Mouse (Mus musculus) left cerebral cortex, adult 2 months (tissue): ENCODE measurements around the gene Tbxas1. TPM values are rescaled to one million over a fixed set of nuclear protein-coding genes. Genes with fewer than 3 reads are reported as not detected.

Experiments used
- DNase-seq, 2 experiments: peaks; one replicate each; pipeline ENCODE4 v3.0.0; 2021 to 2022; ENCODE audit warnings: low spot score in 2 of 2, mixed read lengths in 1 of 2; ENCODE audit errors: extremely low spot score in 1 of 2
- H3K27ac ChIP-seq: fragments of 200-600 bp; 2 replicates; pipeline ENCODE4 v1.8.1; 2022
- H3K4me3 ChIP-seq: fragments of 200-600 bp; 2 replicates; pipeline ENCODE4 v1.8.1; 2022
- CTCF ChIP-seq: fragments of 200-600 bp; IDR thresholded peaks from 2 replicates; pipeline ENCODE4 v1.8.1; 2022; ENCODE audit warnings: antibody characterized with exemption, mild to moderate bottlenecking, moderate library complexity
- intact Hi-C: fragments of 180-260 bp; cut with DNase I; formaldehyde crosslinking; loops from one replicate; pipeline ENCODE4 v1.15.1; 2025
- total RNA-seq, 2 experiments: library from RNA; stranded (reverse); gene quantifications; 2 replicates each; pipeline ENCODE4 v1.2.3; 2021

Gene Tbxas1
- total RNA-seq, 2 experiments from 2014 or later = 2.2 to 2.6 TPM

DNA sequence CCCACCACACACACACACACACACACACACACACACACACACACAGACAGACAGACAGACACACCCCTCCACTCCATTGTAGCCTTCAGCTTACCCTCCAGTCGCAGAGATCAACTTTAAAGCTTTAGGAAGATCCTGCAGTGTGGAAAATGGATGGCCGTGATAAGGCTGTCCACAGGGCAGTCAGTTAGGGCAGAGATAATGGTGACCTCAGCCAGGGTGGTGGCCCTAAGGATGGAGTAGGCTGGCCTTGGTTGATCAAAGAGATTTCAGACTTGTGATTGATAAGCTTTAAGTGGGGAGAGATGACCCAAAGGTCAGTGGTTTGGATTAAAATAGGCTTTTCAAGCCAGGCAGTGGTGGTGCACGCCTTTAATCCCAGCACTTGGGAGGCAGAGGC, 120.6 kb downstream of the Tbxas1 start:
- no peak for TF ChIP-seq CTCF
- intact Hi-C loops = no loop called here
- Histone ChIP-seq H3K4me3 (no peak overlapping the region), H3K27ac (no peak overlapping the region)
- DNase-seq = no peak

DNA sequence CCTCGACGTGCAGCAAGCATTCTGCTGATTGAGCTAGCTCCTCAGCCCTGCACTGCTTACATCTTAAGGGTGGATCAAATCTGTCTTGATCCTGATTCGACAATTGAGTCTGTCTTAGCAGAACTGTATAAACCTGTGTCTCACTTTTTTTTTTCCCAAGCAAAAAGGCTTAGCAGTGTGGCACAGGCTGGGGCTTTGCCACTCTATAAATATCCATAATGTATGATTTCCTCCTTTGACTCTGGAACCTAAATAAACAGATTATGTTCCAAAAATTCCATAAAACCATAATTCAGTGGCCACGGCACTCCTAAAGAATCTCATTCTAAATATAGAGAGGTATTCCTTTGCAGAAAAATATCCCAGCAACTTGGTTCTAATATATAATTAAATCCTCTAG, 122.6 kb downstream of the Tbxas1 start:
- Histone ChIP-seq H3K27ac (no peak overlapping the region), H3K4me3 (no peak overlapping the region)
- intact Hi-C loops = no loop called here
- no peak for DNase-seq
- no peak for TF ChIP-seq CTCF

DNA sequence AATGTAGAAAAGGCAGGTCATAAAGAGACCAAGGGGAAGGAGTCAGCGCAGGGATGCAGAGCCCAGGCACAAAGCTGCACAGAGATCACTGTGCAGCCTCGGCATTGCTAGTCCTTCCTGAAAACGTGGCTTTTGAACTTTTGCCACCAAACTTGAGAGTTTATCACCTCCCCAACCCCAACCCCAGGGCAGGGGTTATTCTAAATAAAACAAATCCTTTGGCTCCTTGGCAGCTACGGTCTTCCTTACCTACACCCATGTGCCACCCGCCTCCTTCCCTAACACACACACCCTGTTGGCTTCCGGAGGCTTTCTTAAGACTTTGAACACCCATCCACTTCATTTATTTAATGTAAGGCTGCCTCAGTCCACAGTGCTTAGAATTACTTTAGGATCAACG, 127.9 kb downstream of the Tbxas1 start:
- no peak overlapping the region for H3K27ac ChIP-seq
- no peak for DNase-seq
- no peak for TF ChIP-seq CTCF
- intact Hi-C loops = no loop called here
- H3K4me3 ChIP-seq = no peak overlapping the region

DNA sequence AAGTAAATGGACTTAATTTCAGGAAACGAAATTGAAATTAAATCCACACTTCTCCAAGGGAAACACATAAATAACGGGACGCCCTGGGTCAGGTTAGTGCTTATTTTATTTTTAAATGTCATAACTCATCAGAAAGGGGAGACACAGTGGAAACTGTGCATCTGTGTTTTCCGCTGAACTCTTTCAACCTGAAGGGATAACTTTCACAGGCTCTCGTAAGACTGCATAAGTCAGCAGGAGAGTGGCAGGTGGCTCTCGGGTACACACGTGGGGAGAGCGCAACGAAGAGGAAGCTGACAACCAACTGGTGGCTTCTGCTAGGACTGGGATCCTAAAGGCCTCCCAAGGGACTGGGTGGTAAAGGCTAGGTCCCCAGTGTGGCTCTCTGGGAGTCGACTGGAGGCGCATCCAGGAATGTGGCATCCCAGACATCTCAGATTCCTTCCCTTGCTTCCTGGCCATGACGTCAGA, 128.8 kb downstream of the Tbxas1 start:
- intact Hi-C loops = no loop called here
- DNase-seq = no peak
- H3K27ac ChIP-seq = no peak overlapping the region
- no peak for TF ChIP-seq CTCF
- H3K4me3 ChIP-seq = no peak overlapping the region

DNA sequence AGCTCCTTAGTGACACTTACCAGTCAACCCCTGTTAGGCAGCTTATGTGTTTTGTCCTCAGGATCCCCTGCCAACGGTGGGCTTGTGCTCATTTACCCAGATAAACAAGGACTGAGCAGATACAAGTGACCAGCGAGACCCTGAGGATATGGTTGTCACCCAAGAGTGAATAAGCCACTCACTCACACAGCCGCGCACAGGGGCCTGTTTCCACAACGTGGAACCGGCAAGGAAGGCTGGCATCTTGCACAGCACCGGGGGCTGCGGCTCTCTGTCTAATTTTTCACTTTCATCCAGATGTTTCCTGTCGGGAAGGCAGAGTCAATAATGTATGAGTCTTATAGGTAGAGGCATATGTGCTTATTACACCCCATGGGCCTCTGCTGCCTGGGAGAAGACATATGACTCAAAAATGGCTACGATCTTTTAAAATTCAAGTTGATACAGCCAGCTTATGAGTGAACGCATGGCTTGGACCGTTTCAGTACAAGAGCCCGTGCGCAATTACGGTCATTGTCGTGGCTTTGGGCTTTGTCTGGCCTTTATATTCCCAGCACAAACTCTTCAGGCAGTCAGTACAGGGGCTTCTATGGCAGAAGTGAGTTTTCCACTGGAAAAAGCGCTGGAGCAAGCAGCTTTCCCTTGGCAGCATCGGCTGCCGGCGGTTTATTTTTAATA, 130.2 kb downstream of the Tbxas1 start:
- no peak overlapping the region for H3K27ac ChIP-seq
- no peak for DNase-seq
- intact Hi-C loops = no loop called here

DNA sequence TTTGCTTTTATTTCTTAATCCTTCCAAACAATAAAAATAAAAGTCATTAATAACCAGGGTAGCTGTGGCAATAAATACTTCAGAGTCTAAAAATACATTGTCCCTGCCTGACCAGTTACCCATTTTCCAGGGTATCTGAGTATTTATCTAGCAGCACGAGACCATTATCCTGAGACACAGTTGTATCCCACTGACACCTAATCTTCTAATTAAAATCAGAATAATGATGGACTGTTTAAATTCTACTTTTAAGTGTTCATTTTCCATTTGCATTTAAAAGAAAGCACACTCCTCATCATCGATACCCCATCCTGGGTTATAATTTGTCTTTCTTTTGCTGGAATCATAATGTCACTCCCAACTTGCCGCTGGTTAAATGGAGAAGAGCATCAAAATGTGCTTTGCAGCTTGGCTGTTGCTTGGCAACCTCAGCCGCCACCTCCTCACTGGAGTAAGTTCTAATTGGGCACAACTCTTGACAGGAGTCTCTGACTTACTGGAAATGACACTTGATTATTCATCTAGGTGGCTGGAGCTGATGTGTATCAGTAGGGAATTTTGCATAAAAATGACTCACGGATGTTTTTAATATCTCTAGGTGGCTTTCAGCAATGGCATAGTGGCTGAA, 130.9 kb downstream of the Tbxas1 start:
- intact Hi-C loops = no loop called here
- Histone ChIP-seq H3K27ac (no peak overlapping the region), H3K4me3 (no peak overlapping the region)
- no peak for TF ChIP-seq CTCF
- DNase-seq = peak in 1 of 2 experiments; percentile 48

More for the DNA sequence above, 130.2 kb downstream of the Tbxas1 start:
- TF ChIP-seq CTCF = no peak
- no peak overlapping the region for H3K4me3 ChIP-seq

DNA sequence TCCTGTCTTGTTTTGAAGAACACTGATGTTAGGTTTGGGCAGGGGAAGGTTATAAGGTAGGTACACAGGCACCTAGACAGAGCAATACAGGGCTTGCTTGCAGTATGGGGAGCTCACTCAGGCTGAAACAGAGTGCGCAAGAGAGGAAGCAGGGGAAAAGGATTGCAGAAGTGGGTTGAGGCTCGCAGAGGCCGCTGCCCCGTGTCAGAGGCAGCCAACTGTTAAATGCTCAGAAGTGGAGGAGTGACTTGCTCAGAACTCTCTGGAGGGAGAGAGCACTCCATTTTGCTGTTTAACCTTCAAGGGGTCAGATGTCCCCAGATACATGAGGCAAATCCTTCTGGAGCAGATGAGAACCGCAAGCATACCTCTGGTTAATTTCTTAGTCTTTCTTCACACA, 132.0 kb downstream of the Tbxas1 start:
- no peak for DNase-seq
- intact Hi-C loops = no loop called here
- no peak overlapping the region for H3K27ac ChIP-seq
- H3K4me3 ChIP-seq = no peak overlapping the region
- TF ChIP-seq CTCF = no peak

DNA sequence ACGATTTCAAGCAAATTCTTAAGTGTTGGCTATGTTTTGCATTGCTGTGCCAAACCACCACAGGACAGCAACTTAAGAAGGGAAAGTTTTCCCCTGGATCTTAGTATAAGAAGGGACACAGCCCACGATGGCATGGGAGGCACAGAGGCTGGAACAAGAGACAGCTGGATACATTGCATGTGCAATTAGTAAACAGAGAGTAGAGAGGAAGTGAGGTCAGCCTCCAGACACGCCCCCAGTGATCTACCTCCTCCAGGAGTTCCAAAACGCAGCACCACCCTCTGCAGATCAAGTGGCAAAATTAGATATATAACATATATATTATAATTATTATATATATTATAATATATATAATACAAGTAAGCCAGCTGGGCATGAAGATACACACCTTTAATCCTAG, 132.9 kb downstream of the Tbxas1 start:
- TF ChIP-seq CTCF = no peak
- no peak for DNase-seq
- intact Hi-C loops = no loop called here
- Histone ChIP-seq H3K4me3 (no peak overlapping the region), H3K27ac (no peak overlapping the region)

DNA sequence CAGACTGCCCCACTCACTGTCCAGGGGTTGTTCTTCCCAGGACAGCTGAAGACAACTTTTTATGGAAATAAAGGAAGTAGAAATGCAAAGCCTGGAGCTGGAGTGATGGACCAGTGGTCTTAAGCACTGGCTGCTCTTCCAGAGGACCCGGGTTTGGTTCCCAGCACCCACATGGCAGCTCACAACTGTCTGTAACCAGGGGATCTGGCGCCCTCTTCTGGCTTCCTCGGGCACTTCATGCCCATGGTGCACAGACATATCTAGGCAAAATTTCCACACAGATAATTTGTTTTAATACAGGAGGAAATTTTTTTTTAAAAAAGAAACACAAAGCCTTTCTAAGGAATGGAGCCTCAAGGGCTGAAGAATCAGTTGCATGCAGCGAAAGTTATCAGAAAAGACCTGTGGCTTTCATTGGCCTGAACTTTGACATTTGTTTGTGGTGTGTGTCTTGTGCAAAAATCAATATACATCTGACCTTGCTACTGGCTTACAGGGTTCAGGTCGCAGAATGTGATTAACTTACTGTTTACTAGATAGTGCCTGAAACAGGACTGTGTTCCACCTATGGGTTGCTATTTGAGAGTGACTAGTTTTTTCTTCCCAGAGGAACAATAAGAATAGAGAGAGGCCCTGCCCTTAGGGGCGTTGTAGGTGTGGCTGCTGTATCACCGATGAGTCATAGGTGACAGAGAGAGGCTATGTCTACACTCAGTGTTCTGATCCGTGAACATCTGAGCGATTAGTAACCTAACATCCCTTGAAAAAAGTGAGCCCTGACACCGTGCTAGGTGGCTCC, 138.0 kb downstream of the Tbxas1 start:
- no peak; the same call in none of the 2 replicates for TF ChIP-seq CTCF
- intact Hi-C loops = no loop called here
- H3K27ac ChIP-seq = no peak overlapping the region
- DNase-seq = no peak
- no peak overlapping the region for H3K4me3 ChIP-seq

DNA sequence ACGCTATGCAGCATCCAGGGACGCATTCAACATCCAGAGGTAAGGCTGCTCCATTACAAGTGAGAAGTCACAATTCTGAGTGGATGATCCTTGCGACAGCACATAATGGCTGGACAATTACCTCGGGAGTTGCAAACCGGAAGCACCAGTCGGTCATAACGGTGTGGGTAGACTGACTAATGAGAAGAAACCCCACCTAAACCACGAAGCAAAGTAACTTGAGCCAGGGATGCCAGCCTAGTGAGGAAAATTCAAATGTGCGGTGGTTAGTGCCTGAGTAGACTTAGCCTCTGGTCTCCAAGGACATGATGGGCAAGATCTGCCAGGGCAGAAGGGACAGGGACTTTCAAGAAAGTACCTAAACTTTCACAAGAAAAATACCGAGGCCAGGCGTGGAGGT, 142.7 kb downstream of the Tbxas1 start:
- intact Hi-C loops = no loop called here
- no peak for TF ChIP-seq CTCF
- Histone ChIP-seq H3K4me3 (no peak overlapping the region), H3K27ac (no peak overlapping the region)
- DNase-seq = no peak

DNA sequence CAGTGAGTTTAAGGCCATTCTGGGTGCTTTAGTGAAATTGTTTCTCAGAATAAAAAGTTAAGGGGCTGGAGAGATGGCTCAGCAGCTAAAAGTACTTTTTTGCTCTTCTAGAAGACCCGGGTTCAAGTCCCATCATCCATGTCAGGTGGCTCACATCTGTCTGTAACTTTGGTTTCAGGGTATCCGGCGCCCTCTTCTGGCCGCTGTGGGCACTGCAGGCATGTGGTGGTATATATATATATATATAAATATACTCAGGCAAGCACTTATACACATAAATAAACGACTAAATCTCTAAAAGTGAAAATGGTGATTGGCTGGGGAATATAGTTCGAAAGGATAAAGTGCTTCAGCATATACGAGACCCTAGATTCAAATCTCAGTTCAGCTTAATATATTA, 143.6 kb downstream of the Tbxas1 start:
- DNase-seq = no peak
- H3K27ac ChIP-seq = no peak overlapping the region
- no peak overlapping the region for H3K4me3 ChIP-seq
- intact Hi-C loops = no loop called here
- TF ChIP-seq CTCF = peak; percentile 34

DNA sequence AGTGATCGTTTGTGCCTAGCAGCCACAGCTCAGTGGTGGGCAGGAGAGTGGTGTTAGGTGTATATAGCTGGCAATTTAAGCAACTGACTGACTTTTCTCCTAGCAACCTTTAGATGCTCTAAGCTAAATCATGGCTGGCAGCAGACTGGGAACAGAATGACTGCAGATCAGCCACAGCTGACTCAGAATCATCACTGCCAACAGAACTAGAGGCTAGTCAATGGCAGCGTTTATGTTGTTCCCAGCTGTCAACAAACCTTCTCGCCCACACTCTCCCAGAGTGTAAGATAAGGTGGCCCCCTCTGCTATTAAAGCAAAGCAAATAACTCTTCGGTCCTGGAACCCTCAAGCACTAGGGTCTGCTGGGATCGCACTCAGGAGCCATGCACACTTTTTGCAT, 144.0 kb downstream of the Tbxas1 start:
- TF ChIP-seq CTCF = no peak
- DNase-seq = no peak
- intact Hi-C loops = no loop called here
- no peak overlapping the region for H3K27ac ChIP-seq
- H3K4me3 ChIP-seq = no peak overlapping the region
